Mouse (Mus musculus) heart, postnatal 10 days (tissue): ENCODE results near the gene Rgl1. TPM values are rescaled to one million over a fixed set of nuclear protein-coding genes. Genes with fewer than 3 reads are reported as not detected.

Source experiments
- DNase-seq, 2 experiments: peaks; one replicate each; pipeline ENCODE4 v3.0.0; 2021
- intact Hi-C: fragments of 180-260 bp; cut with DNase I; formaldehyde crosslinking; loops from one replicate; pipeline ENCODE4 v1.15.1; 2025
- total RNA-seq, 2 experiments: library from RNA; stranded (reverse); gene quantifications; 2 replicates each; pipeline ENCODE4 v1.2.3; 2021

Gene Rgl1
- total RNA-seq, 2 experiments from 2014 or later: 59.3 to 72.0 TPM

DNA sequence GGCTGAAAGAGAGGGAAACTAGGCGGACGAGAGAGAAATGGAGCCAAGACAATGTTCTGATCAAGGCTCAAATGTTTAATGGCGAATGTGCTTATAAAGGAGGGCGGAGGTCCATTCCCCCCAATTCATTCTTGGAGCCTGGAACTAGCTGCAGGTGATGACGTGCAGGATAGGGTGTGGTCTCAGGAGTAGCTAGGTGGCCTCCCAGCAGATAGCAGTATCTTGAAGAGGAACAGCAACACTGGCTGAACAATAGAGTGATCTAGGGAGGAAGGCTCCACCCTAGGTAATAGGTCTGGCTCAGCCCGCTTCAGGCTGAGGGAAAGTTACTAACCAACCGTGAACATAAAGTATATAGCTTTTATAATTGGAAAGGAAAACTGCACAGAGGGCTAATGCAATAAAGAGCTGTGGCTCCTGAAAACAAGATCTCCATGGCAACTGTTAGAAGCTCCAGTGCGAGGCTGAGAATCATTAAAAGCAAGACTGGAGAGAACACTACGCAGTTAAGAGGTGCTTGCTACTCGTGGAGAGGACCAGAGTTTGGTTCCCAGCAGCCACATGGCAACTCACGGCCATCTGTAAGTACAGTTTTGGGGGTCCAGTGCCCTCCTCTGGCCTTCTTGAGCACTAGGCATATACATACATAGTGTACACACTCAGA lies 44.5 kb downstream of the Rgl1 start:
- intact Hi-C loops: no loop called here
- DNase-seq: no peak

DNA sequence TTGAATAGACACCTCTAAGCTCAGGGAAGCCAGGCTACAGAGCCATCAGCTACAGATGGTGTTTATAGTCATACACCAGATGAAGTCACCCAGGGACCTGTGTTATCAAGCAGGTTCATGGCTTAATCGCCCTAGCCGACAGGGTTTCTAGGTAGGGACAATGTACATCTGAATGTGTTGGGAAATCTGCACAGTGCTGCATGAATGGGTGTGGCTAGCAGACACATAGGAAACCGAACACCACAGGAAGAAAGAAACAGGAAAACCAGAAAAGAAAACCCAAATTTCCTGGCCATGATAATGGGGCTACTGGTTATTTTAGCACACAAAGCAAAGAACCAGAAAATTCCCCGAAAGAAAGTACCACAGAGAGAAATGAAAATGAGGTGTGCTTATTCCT lies 45.2 kb downstream of the Rgl1 start:
- no peak for DNase-seq
- intact Hi-C loops: no loop called here

GRCm38 (mm10) chr1:152718200-152718599 lies 48.0 kb downstream of the Rgl1 start:
- DNase-seq: no peak
- intact Hi-C loops: no loop called here

GRCm38 (mm10) chr1:152717329-152717728 lies 48.8 kb downstream of the Rgl1 start:
- intact Hi-C loops: no loop called here
- DNase-seq: no peak

DNA sequence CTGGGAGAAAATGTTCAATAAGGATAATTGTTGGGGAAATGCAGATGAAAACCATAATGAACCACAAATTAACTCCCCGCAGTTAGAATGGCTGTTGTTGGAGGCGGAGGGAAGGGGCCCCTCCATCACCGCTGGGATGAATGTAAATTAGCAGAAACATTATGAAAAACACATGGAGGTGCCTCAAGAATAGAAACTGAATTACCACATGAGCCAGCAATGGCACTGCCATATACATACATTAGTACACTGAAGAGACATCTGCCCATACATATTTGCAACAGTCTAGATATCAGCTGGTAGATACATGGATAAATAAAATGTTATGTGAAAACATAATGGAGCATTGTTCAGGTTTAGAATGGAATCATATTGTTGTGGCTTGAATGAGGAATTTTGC lies 51.7 kb downstream of the Rgl1 start:
- intact Hi-C loops: no loop called here
- DNase-seq: no peak

DNA sequence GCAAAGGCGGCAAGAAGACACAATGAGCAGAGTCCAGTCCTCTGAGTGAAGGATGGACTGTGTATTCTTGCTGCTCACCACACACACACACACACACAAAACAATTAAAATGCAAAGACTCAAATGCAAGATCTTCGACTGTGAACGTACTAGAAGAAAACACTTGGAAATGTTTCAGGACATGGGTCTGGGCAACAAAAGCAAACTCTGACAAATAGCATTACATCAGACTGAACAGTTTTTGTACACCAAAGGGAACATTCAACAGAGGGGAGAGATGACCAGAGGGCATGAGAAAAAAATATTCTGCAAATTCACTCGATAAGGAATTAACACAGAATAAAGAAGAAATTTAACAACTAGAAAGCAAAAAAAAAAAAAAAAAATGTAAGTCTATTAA lies 52.2 kb downstream of the Rgl1 start:
- DNase-seq: no peak
- intact Hi-C loops: no loop called here

GRCm38 (mm10) chr1:152711037-152711436 lies 55.1 kb downstream of the Rgl1 start:
- intact Hi-C loops: no loop called here
- no peak for DNase-seq

GRCm38 (mm10) chr1:152707560-152707959 lies 58.6 kb downstream of the Rgl1 start:
- DNase-seq: no peak
- intact Hi-C loops: no loop called here

DNA sequence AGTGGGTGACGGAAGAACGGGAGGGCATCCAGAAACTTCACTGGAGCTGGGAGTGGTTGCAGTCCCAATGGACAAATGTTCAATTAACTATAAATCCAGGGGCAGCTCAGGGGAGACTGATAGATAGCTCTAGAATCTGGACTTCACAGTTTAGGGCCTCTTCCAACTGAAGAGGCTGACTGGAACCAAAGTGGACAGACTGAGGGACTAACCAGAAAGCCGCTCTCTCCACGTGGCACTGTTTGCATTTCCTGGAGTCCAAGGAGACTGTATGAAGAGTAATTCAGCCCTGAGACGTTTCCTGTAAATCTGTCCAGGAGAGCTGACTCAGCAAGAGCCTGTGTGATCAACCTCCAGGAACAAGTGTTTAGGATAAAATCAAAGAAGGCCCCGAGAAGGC lies 62.2 kb downstream of the Rgl1 start:
- intact Hi-C loops: no loop called here
- DNase-seq: no peak

GRCm38 (mm10) chr1:152702920-152703319 lies 63.2 kb downstream of the Rgl1 start:
- intact Hi-C loops: no loop called here
- DNase-seq: peak; percentile 74 to 77

DNA sequence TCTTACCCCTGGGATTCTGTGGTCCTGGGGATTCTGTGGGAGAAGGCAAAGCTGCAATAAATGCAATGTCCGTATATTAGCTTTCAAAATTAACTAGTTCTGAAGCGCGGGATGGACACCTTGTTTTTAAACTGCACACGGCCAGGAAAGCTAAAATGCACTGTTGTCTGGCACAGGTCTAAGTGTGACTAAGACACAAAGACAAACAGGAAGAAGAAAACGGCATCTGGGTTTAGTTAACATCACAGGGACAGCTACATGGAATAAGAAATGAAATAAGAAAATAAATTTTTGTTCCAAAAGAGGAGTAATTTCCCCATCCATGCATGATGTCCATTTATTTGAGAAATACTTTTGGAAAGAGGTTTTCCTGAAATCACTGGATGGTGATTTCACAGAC lies 65.1 kb downstream of the Rgl1 start:
- intact Hi-C loops: no loop called here
- DNase-seq: no peak

DNA sequence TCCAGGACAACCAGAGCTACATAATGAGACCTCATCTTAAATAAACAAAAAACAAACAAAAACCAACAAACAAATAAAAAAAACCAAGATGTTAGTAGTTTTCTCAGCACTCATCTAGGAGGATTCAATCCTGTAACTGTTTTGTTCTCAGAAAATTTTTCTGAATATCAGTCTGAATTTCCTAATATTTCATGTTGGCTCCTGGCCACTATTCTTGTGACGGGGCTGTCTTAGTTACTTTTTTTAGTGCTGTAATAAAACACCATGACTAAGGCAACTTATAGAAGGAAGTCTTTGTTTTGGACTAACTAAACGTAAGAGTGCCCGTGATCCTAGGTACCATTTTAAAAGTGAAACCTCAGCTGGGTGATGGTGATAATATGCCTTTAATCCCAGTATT lies 68.8 kb downstream of the Rgl1 start:
- DNase-seq: no peak
- intact Hi-C loops: no loop called here

DNA sequence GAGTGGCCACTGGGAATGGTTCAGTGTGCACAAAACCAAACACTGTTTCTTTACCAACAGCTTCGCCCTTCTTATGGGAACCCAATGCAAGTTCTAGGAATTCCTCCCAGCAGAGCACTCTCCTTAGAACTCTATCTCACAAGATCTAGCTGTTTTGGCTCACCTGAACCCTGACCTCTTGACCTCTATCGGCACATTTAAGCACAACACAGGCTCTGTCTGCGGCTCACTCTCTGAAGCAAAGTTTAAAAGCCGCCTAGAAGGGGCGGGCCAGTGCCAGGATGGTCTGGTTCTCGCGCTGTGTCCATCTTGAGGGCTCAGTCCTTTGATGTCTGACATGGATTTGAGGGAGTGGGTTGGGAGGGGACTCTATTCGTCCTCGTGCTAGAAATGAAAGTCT lies 70.7 kb downstream of the Rgl1 start:
- intact Hi-C loops: no loop called here
- DNase-seq: no peak

DNA sequence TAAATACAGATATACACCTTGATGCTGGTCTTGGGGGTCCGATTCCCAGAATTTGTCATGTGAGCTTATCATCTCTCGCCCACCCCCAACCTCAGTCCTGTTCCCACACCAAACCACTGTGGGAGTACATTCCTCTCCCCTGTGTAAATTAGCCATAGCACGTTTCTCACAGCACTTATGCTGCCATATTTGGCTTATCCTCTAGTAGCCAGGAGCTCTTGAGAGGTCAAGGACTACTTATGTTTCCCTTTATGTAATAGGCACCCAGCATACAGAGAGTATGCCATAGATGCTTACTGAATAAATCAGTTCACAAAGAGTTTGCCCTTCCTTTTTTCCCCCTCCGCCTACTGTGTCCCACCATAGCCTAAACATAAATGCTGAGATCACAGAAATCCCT lies 76.2 kb downstream of the Rgl1 start:
- intact Hi-C loops: loop anchor here (5.0 kb wide), 1 partner anchor 57 kb away; no protein-coding TSS in a partner anchor
- no peak for DNase-seq

- peak in 1 of 2 experiments; percentile 43 for DNase-seq
- intact Hi-C loops: loop anchor here (5.0 kb wide), 1 partner anchor 60 kb away; no protein-coding TSS in a partner anchor
Measured at GRCm38 (mm10) chr1:152687733-152688181, 78.4 kb downstream of the Rgl1 start.

DNA sequence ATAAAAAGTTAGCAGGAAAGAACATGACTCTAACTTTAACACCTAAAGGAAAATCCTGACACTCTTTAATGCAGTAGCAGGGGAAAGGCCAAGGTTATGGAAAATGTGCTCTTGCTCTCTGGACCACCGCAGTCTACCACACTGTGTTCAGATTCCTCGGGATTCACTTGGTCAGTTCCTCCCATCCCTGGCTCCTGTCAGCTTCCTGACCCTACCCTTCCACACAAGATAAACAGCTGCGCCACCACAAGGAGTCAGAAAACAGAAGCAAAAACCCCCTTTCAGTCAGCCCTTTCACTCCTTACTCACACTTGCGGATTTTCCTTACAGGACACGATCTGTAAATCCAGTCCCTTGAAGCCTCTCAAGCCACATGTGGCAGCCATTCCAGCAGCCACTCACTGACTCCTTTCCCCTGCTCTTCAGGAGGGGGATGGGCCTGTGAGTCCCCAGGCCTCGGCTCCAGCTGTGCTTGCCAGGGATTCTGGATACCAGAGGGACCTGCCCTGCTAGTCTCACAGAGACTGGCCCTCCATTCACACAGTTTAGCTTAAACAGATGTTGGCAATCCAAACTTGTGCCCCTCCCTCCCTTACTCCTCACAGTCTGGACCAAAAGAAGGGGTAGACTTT lies 78.9 kb downstream of the Rgl1 start:
- peak; percentile 71 to 76 for DNase-seq
- intact Hi-C loops: loop anchor here (5.0 kb wide), 1 partner anchor 60 kb away; no protein-coding TSS in a partner anchor

- intact Hi-C loops: loop anchor here (5.0 kb wide), 1 partner anchor 62 kb away; no protein-coding TSS in a partner anchor
Measured at GRCm38 (mm10) chr1:152685531-152685930, 80.6 kb downstream of the Rgl1 start.

GRCm38 (mm10) chr1:152682368-152683194 lies 83.6 kb downstream of the Rgl1 start:
- DNase-seq: peak; percentile 80 to 82
- intact Hi-C loops: loop anchor here (2.0 to 5.0 kb wide), 3 partner anchors 40 to 158 kb away; no protein-coding TSS in a partner anchor

More at GRCm38 (mm10) chr1:152685531-152685930, 80.6 kb downstream of the Rgl1 start:
- DNase-seq: no peak

- peak in 1 of 2 experiments; percentile 44 for DNase-seq
- intact Hi-C loops: loop anchor here (2.0 to 5.0 kb wide), 3 partner anchors 40 to 157 kb away; no protein-coding TSS in a partner anchor
Measured at GRCm38 (mm10) chr1:152681676-152682367, 84.3 kb downstream of the Rgl1 start.

DNA sequence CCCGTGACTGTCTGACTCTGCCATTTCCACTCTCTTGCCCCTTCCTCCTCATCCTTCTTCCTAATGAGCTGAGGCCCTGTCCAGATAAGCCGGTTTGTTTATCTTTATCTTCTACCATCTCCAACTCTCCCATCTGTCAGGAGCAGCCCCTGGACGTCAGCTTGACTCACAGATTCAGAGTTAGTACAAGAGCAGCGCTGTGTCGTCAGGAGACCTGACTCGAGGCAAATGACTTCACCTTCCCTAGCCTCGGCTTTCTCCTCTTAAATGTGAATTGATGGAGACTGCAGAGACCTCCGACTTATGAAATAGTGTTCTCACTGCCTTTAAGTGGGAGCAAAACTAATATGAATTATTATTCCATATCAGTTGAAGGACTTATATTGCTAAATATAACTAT lies 85.0 kb downstream of the Rgl1 start:
- intact Hi-C loops: loop anchor here (5.0 kb wide), 2 partner anchors 39 to 59 kb away; no protein-coding TSS in a partner anchor
- no peak for DNase-seq
